Mouse (Mus musculus): ENCODE data around the gene Arnt. TPM values are rescaled to one million over a fixed set of nuclear protein-coding genes. Genes with fewer than 3 reads are reported as not detected.

The Arnt gene
- polyA plus RNA-seq (2017; shearing (Covaris generic)), result 66.5 TPM

DNA sequence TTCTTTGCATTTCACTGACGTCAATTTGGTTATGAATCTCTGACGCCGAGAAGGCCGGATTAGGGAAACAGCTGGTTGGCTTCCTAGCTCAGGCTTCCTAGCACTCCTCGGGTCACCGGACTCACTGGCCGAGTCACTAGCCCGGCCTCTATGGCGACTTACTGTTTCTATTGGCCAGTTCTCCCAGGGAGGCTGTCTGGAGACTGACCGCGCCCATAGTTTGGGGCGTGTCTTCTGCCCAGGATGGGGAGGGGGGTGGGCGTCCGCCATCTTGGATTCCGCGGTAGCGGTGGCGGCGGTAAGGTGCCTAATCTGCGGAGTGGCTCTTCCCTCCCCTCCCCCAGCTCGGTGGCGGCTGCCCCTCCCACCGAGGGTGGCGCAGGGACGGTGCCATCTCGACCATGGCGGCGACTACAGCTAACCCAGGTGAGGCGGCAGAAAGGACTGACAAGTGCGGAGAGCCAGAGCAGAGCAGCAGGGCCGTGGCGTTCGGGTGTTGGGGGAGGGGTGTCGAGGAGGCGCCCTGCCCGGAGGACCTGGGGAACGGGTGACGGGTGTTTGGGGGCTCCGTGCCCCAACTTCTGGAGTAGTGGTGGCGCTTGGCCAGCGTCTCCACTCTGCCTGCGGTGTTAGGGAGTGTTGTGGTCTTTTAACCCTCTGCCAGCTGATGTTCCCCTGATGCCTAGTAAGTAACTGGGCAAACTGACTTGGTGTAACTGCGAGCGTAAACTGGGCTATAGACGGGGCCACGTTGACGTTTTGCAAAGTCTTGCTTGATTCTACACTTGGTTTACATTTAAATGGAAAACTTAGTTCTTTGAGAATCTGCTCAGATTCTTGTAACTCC, at the start of gene Arnt:
Gene Arnt, plus strand, starts transcription at position 253 of the 847 bp plus-strand sequence.

GRCm38 (mm10) chr3:95402741-95403140, 31.4 kb upstream of the Arnt start, which contains the start of gene 4930558C23Rik:
4930558C23Rik (minus strand) TSS chr3:95402841.

GRCm38 (mm10) chr3:95499024-95499423, 64.8 kb downstream of the Arnt start, which contains the start of gene Ctsk:
Ctsk (plus strand) TSS chr3:95499256.

GRCm38 (mm10) chr3:95526622-95527211, 92.5 kb downstream of the Arnt start, which contains the start of gene Ctss:
Ctss (plus strand) TSS chr3:95526786.

Other genes with a start within 250 kb of the Arnt start
- 34.6 TPM for gene Gabpb2, start 216.5 kb upstream of the Arnt start, polyA plus RNA-seq (2017; shearing (Covaris generic))
- 454 TPM for gene Cdc42se1, start 205.7 kb upstream of the Arnt start, polyA plus RNA-seq (2017; shearing (Covaris generic))
- gene Mllt11, start 202.2 kb upstream of the Arnt start, polyA plus RNA-seq (2017; shearing (Covaris generic)), result 9.5 TPM
- gene Gm128, start 192.8 kb upstream of the Arnt start, polyA plus RNA-seq (2017; shearing (Covaris generic)), result 1.4 TPM
- gene Bnipl, start 183.2 kb upstream of the Arnt start, polyA plus RNA-seq (2017; shearing (Covaris generic)), result not detected
- 37.4 TPM for gene Mindy1, start 153.0 kb upstream of the Arnt start, polyA plus RNA-seq (2017; shearing (Covaris generic))
- gene Prune1, start 152.3 kb upstream of the Arnt start, polyA plus RNA-seq (2017; shearing (Covaris generic)), result 8.3 TPM
- gene Anxa9, start 127.2 kb upstream of the Arnt start, polyA plus RNA-seq (2017; shearing (Covaris generic)), result 0.89 TPM
- 332 TPM for gene Cers2, start 119.6 kb upstream of the Arnt start, polyA plus RNA-seq (2017; shearing (Covaris generic))
- gene Setdb1, start 77.2 kb upstream of the Arnt start, polyA plus RNA-seq (2017; shearing (Covaris generic)), result 56.6 TPM
- not detected for gene 4930558C23Rik, start 31.5 kb upstream of the Arnt start, polyA plus RNA-seq (2017; shearing (Covaris generic))
- 0.20 TPM for gene Ctsk, start 64.9 kb downstream of the Arnt start, polyA plus RNA-seq (2017; shearing (Covaris generic))
- 404 TPM for gene Ctss, start 92.4 kb downstream of the Arnt start, polyA plus RNA-seq (2017; shearing (Covaris generic))
- gene Hormad1, start 125.3 kb downstream of the Arnt start, polyA plus RNA-seq (2017; shearing (Covaris generic)), result not detected
- gene Golph3l, start 154.5 kb downstream of the Arnt start, polyA plus RNA-seq (2017; shearing (Covaris generic)), result 56.1 TPM
- 108 TPM for gene Ensa, start 190.6 kb downstream of the Arnt start, polyA plus RNA-seq (2017; shearing (Covaris generic))
- 44.3 TPM for gene Mcl1, start 224.4 kb downstream of the Arnt start, polyA plus RNA-seq (2017; shearing (Covaris generic))

Measured in inflammation-experienced regulatory T-cells, adult 16 weeks (primary cell).